Mouse (Mus musculus) left cerebral cortex, adult 8-10 months (tissue): ENCODE measurements around the gene Cmip. TPM values are rescaled to one million over a fixed set of nuclear protein-coding genes. Genes with fewer than 3 reads are reported as not detected.

ENCODE experiments used
- DNase-seq, 2 experiments: peaks; one replicate each; pipeline ENCODE4 v3.0.0; 2022; ENCODE audit warnings: low spot score in 2 of 2
- total RNA-seq, 4 experiments: library from RNA; stranded (reverse); gene quantifications; 2 replicates each; pipeline ENCODE4 v1.2.4; 2022

The Cmip gene
- total RNA-seq, 4 experiments from 2014 or later = 268 to 292 (median 275) TPM

- no peak for DNase-seq
These were observed 88.5 kb downstream of the Cmip start for GRCm38 (mm10) chr8:117345376-117345775.

- no peak for DNase-seq
These were observed 90.7 kb downstream of the Cmip start for GRCm38 (mm10) chr8:117347556-117347955.

GRCm38 (mm10) chr8:117348718-117349394 is 92.0 kb downstream of the Cmip start:
- DNase-seq = no peak

DNA sequence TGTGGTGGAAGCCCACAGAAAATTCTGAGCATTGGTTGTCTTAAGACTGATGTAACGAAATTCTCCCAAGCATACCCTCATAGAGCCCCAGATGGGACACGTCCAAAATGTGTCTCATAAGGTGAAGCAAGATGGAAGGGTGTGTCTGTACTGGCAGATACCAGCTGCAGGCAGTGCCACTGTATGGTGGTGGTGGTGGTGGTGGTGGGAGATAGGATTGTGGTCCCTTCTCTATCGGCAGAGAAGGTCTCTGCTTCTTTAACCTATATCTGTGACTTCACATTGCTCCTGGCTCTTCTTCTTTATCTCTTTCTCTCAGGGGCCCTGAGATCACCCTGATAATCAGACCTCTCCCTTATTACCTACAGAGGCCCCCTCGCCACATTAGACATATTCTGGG is 92.7 kb downstream of the Cmip start:
- DNase-seq = no peak

- DNase-seq = no peak
These were observed 95.2 kb downstream of the Cmip start for GRCm38 (mm10) chr8:117352098-117352497.

- no peak for DNase-seq
These were observed 98.4 kb downstream of the Cmip start for GRCm38 (mm10) chr8:117355111-117355831.

DNA sequence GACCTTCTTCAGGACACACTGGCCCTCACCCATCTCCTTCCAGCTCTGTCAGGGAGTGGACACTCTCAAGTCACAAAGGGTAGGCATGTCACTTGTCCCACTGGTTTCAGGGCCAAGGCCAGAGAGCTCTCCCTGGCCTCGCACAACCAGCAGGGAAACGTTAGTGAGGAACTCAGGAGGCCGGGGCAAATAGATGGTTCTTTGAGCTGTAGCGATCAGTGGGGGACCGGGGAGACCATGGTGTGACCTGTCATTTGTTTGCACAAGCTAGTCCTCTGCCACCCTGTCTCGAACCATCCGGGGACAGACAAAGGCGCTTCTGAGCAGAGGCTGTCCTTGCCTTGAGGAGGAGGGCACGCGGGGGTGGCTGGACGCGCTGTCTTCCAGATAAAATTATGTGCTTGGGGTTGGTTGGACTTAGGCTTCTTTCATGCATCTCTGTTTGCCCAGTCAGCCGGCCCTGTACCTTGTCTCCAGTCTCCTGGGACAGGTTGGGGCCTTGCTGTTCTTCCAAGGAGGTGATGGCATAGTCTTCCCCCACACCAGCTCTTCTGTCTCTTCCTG is 99.3 kb downstream of the Cmip start:
- no peak for DNase-seq

- no peak for DNase-seq
These were observed 100.9 kb downstream of the Cmip start for GRCm38 (mm10) chr8:117357491-117358467.

GRCm38 (mm10) chr8:117360172-117360930 is 103.5 kb downstream of the Cmip start:
- DNase-seq = no peak

DNA sequence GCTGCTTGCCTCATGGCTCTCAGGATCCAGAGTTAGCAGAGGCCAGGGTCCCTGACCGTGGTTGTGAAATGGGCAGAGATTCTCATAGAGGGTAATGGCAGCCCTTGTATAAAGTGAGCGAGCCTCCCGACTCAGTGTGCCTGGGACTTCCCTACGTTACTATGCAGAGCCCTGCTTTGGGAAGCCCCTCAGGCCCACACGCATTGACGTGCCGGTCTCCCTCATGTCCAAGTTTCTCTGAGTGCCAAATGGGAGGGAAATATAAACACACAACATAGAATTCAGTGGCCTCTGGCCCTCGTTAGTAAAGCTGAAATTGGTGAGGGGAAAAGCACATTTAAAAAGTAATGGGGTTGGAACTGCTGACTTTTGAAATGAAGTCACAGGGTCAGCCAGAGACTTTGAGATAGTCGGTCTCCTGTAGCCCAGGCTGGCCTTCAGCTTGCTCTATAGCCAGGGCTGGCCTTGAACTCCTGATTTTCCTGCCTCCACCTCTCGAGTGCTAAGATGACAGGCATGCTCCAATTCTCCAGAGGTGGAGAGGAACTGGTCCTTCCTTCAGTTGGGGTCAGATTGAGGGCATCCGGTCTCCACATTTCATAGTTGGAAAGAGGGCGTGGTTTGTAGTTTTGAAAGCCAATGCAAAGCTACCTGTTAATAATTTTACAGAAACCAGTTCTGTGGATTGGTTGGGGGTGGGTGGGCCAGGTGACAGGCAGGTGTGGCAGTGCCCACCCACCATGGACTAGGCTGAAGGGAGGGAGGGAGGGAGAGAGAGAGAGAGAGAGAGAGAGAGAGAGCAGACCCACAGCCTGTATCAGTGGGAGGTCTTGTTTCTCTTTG is 105.0 kb downstream of the Cmip start:
- no peak for DNase-seq

DNA sequence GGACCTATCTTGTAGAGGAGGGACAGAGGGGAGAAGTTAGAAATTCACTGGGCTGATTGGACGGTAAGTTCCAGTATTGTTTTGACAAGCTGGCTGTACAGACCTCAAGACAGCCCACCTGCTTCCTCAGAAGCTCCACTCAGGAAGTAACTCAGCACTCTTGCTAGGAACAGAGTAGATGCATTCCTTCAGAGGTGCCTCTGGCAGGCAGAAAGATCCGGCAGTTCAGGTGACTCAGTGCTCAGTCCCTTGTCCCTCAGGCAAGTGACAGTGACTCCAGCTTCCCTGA is 105.5 kb downstream of the Cmip start:
- no peak for DNase-seq

- DNase-seq = no peak
These were observed 106.4 kb downstream of the Cmip start for GRCm38 (mm10) chr8:117363291-117363690.

DNA sequence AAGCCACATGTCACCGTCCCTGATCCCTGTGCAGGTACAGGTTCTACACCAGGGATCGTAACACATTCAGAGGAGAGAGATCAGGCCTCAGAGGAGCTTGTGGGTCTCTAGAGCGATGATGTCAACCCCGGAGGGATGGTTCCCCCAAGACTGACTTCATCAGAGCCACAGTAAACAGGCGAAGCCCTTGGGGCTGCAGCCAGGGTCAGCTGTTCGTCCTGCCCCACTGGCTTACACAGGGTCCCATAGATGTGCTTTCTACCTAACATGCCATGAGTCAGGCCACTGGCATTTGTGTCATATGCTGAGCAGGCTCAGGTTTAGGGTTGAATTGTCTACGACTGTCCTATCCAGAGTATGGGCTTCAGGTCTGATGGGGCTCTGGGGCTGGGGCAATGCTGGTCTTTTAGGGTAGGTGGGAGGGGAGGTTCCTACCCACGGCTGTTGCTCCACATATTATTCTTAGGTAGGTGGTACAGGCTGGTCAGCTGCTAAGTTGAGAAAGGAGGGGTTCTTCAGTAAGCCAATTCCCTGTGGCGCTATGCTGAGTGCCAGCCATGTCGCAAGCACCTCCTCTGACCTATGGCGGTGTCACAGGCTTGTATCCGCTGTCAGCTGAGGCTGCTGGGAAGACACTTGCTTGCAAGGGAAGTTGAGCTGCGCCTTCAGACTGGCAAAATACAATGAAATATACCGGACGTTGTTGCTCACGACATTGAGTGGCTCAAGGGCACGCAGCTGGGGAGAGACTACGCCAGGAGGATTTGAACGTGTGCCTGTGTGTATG is 107.7 kb downstream of the Cmip start:
- no peak for DNase-seq

DNA sequence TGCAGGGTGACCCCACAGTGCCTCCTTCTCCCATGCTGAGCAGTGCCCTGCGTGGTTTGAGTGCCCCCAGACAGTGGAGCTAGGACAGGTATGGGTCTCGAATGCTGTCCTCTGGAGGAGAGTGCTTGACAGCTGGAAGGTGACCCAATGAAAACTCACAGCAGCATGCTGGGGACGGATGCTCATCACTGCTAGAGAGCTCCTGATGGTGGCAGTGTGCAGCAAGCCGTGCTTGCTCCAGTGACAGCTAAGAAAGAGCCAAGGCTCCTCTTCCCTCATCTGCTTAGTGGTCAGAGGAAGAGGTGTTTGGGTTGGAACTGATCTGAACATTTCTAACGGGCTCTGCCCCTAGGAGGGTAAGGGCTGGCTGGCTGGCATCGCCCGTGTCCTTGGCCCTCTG is 109.6 kb downstream of the Cmip start:
- no peak for DNase-seq

GRCm38 (mm10) chr8:117367441-117367840 is 110.6 kb downstream of the Cmip start:
- no peak for DNase-seq

- DNase-seq = no peak
These were observed 111.9 kb downstream of the Cmip start for GRCm38 (mm10) chr8:117368781-117369180.

- DNase-seq = no peak
These were observed 113.1 kb downstream of the Cmip start for GRCm38 (mm10) chr8:117370009-117370408.

DNA sequence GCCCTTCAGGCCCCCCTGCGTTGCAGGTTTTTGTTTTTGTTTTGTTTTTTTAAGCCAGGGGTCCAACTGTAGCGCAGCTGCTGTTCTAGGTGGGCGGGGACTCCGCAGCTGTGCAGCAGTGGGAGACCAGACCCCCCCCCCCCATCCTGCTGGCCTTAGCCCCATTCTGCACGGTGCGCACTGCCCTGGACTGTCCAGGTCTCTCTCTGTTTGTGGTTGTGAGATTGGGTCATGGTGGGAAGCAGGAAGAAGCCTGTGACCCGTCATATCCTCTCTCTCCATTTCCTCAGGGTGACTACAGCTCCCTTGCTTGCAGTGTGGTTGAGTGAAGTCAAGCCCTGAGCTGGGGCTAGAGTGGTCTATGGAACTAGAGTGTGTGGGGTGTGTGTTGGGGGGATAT is 114.3 kb downstream of the Cmip start:
- no peak for DNase-seq

- peak; percentile 48 to 72 for DNase-seq
These were observed 115.2 kb downstream of the Cmip start for GRCm38 (mm10) chr8:117372070-117372469.
